Mouse (Mus musculus) embryo, embryonic 11 days (tissue): ENCODE results near the gene Dock1.

Experiments used
- DNase-seq: peaks from one replicate; pipeline ENCODE4 v3.0.0-alpha.2; 2015

Dock1 gene

DNA sequence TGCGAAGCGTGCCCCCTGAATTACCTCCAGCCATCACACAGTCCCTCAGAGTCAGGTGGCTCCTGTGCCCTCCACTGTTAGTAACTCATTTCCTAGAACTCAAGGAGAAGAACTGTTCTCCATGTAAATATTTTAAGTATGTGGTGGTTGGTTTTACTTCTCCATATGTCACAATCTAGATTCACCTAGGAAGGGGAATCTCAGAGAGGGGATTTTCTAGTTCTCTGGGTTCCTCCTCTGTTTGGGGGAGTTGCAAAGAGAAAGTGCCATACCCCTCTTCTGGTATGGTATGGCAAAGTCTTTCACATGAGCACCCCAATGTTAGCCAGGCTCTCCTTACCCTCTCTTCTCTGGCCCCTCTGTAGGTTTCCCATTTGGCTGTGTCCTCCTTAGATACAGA lies 525.2 kb downstream of the Dock1 start:
- DNase-seq = no peak

DNA sequence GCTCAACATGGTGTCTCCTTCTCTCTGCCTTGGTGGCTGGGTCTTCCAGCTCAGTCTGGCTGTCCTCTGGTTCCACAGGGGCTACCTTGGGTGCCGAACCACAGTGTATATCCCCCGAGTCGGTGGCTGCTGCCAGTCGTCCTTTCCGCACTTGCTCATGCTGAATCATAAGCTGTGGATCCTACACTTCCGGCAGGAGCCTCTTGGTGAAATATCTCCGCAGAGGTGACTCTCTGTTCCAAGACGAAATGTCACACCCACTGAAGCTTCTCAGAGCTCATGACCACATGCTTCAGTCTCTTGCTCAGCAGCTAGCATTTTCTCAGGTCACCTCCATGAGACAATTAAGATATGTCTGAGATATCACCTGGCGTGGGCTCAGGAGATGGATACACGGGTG lies 526.4 kb downstream of the Dock1 start:
- no peak for DNase-seq

DNA sequence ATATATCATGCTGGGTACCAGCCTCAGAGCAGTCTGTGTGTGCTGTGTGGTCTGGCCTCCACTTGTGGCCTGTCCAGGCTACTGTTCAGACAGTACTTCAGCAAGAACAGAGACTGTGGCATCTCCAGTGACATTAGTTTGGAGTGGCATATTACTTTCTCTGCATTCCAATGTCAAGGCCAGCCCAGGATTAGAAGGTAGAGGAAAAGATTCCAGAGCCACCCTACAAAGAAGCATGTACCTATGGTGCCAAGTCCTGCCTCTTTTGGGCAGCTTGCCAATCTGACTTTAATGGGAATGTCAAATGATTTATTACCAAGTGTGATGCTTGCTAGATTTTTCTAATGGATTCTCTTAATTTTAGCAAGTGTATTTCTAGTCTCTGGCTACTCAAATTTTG lies 533.5 kb downstream of the Dock1 start:
- no peak for DNase-seq

DNA sequence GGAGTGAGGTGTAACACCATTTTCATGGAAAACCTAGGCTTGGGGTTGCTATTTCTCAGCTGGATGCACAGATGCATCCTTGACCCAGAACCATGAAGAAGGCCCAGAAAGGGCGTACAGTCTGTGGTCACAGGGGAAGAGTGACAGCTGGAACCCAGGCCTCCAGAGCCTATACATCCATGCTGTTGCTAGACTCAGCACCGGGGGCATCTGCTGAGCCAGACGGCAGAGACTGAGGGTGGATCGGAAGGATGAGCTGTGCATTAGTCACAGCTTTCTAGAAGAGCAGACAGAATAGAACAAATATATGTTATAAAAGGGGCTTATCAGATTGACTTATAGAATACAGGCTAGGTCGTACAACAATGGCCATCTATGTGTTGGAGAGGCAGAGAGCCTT lies 534.7 kb downstream of the Dock1 start:
- no peak for DNase-seq

- DNase-seq = no peak
These were observed 538.6 kb downstream of the Dock1 start for GRCm38 (mm10) chr7:135208947-135209567.

- no peak for DNase-seq
These were observed 539.8 kb downstream of the Dock1 start for GRCm38 (mm10) chr7:135210296-135210695.

DNA sequence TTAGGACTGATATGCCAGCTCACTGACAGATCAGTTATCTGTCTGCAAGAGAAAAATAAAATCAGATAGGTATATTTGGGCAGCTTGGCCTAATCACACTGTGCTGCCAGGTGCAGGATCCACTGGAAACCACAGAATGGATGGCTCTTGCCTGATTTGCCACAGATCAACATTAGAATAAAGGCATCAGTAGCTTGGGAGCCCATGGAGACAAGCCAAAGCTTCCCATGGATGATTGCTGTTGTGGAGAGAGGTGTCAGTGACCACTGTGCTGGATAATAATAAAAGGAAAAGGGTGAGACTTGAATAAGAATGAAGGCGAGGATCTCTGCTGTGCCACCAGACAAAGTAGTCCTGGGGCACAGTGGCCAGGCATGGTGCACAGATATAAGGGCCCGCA lies 540.4 kb downstream of the Dock1 start:
- no peak for DNase-seq

DNA sequence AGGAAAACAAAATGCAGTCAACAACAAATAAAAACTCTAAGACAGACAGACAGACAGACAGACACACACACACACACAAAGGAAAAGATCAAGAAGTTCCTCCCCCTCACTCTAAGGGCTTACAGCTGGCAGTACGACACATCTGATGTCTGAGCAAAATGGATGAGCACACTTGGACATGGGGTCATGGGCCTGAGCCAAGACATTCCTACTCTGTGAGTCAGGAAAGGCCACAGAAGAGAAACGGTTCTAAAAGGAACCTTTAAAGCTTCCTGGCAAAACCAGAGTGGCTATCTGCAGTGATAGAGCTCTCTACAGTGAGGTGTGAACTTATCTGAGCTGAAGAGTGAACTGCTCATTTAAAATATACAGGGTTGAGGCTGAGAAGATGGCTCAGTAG lies 542.1 kb downstream of the Dock1 start:
- DNase-seq = peak; percentile 2

GRCm38 (mm10) chr7:135221475-135221874 lies 551.0 kb downstream of the Dock1 start:
- DNase-seq = no peak
